Comparison of ENCODE assay signal across 8 mouse cellular contexts in the genomic region with DNA sequence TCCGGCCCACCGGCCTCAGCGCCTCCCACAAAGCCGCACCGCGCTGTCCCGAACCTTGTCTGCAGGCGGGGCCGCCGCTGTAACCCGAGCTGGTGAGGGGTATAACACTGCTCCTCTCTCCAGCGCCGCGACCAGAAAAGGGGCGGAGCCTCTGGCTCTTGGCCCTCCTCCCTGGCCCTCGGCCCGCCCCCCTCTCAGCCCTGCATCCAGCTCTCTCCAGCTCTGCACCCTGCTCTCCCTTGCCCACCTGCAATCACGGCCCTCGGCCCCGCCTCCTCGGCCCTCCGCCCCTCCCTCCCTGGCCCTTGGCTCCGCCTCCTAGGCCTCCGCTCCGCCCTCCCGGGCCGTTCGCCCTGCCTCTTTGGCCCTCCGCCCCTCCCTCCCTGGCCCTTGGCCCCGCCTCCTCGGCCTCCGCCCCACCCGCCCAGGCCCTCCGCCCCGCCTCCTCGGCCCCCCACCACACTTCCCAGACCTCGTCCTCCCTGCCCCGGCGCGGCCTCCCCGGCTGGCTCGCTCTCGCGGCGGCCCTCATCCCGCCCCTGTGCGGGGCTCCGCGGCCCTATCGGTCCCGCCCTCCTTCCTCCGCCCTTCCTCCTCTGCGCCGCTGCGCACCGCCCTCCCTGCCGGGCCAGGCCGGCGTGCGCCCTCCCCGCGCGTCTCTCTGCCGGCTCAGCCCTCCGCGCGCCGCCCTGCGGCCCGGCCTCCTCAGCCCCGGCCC. TPM values are rescaled to one million over a fixed set of nuclear protein-coding genes. Genes with fewer than 3 reads are reported as not detected.
DNase-seq lines count a peak whose midpoint lies in the region.

A gene (plus strand): TSS at position 617 of the 718 bp plus-strand sequence.

- H3K27me3 ChIP-seq in megakaryocyte, embryonic 14.5 days (replicated peaks): peaks cover 87% of the 10 kb centered on the region

- peak within 1 kb of the TSS; percentile 91 for H3K4me3 ChIP-seq in megakaryocyte, embryonic 14.5 days (replicated peaks)

- peaks cover 20% of the 10 kb centered on the region for H3K9me3 ChIP-seq in megakaryocyte, embryonic 14.5 days

- peak; percentile 78 for DNase-seq in adipocyte (ENCODE audit: low spot score)
- peak; percentile 52 to 81 for DNase-seq in cerebellum, postnatal 4 days (ENCODE audit: low spot score in 2 of 2)
- peak; percentile 88 for DNase-seq in gastrocnemius, postnatal 10 days
- DNase-seq in hindlimb bud, embryonic 11.5 days (ENCODE audit: extremely low spot score, low read depth, low spot score): peak; percentile 73
- DNase-seq in left cerebral cortex, adult 9 months (ENCODE audit: low spot score in 2 of 2): peak; percentile 47 to 70
- DNase-seq in right cerebral cortex, adult 2 months (ENCODE audit: low spot score in 2 of 2): peak; percentile 62 to 71
- DNase-seq in urinary bladder, postnatal 14 days (ENCODE audit: low spot score): peak; percentile 91

- H3K4me1 ChIP-seq in megakaryocyte, embryonic 14.5 days: peaks cover 18% of the 10 kb centered on the region

- no peaks in the 10 kb centered on the region for H3K36me3 ChIP-seq in megakaryocyte, embryonic 14.5 days (replicated peaks; ENCODE audit: low read length)

RNA-seq across cellular contexts. Expression of the gene that starts here (rescaled TPM):
- total RNA-seq in gastrocnemius, postnatal 10 days (2021): 10 to 100 TPM; 40.7 to 41.6 TPM
- 0.77 TPM in 1 of 2 replicates, not detected in the other for polyA plus RNA-seq in megakaryocyte, embryonic 14.5 days (2012; ENCODE audit: insufficient read depth, low replicate concordance)

Comparison
In these comparisons a context has a peak if more than half of its experiments do, and no peak if none do; other contexts are left out.
1. Peak in every context shown above with its lines: DNase-seq and H3K4me3 ChIP-seq.